Mouse (Mus musculus): ENCODE results near the gene Opcml. TPM values are rescaled to one million over a fixed set of nuclear protein-coding genes. Genes with fewer than 3 reads are reported as not detected.

Opcml gene
- polyA plus RNA-seq, 1 experiment: 0.06 TPM

- Histone ChIP-seq H3K4me3 (ENCODE audit: insufficient read depth, poor library complexity, severe bottlenecking) (no peak overlapping the region), H3K79me3 (ENCODE audit: low read depth) (no peaks in the 10 kb centered on the region), H3ac (ENCODE audit: control insufficient read depth, insufficient read length, low read depth) (no peak overlapping the region), H3K27me3 (ENCODE audit: control insufficient read depth, insufficient read depth, insufficient read length) (no peaks in the 10 kb centered on the region), H3K79me2 (ENCODE audit: control insufficient read depth, insufficient read depth) (no peaks in the 10 kb centered on the region), H3K36me3 (ENCODE audit: control insufficient read depth, insufficient read depth) (no peaks in the 10 kb centered on the region)
- TF ChIP-seq FOSL1 (IDR thresholded peaks at IDR 0.05; ENCODE audit: insufficient read depth, low read length, poor library complexity, severe bottlenecking): no peak
- no peak for TF ChIP-seq MYOD1 (IDR thresholded peaks at IDR 0.05; ENCODE audit: control insufficient read depth, insufficient read length, low read depth)
- TF ChIP-seq MYOG (IDR thresholded peaks at IDR 0.05; ENCODE audit: control insufficient read depth, extremely low read depth, insufficient read length): no peak
- TF ChIP-seq CTCF (IDR thresholded peaks at IDR 0.05; ENCODE audit: control insufficient read depth, insufficient read depth, insufficient read length): no peak
- no peak for TF ChIP-seq MAX (IDR thresholded peaks at IDR 0.05)
- no peak for TF ChIP-seq USF1 (IDR thresholded peaks at IDR 0.05; ENCODE audit: low read depth)
- no peak for TF ChIP-seq CEBPB (IDR thresholded peaks at IDR 0.05; ENCODE audit: low read depth)
Measured at GRCm38 (mm10) chr9:28536637-28537036, 746.1 kb downstream of the Opcml start.

DNA sequence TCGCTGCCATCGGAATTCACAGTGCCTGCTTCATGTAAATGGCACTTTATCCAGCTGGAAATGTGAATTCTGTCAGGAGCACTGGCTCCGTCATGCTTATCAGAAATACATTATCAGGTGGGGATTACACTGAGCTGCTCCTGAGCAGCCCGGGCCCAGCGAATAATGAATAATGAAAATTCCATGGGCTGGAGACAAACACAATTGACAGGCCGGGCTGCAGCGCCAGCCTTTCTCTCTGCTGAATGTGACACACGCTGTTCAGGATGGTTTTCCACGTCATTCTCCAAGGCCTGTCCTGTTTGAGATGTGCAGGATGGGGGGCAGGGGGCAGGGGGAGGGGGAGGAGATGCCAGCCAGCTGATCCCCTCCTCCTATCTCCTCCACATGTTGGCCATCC, 757.6 kb downstream of the Opcml start:
- H3K79me3 ChIP-seq (ENCODE audit: low read depth): no peaks in the 10 kb centered on the region
- H3ac ChIP-seq (ENCODE audit: control insufficient read depth, insufficient read length, low read depth): no peak overlapping the region
- no peak for TF ChIP-seq FOSL1 (IDR thresholded peaks at IDR 0.05; ENCODE audit: insufficient read depth, low read length, poor library complexity, severe bottlenecking)
- TF ChIP-seq CEBPB (IDR thresholded peaks at IDR 0.05; ENCODE audit: low read depth): no peak
- no peak for TF ChIP-seq MYOD1 (IDR thresholded peaks at IDR 0.05; ENCODE audit: control insufficient read depth, insufficient read length, low read depth)
- TF ChIP-seq CTCF (IDR thresholded peaks at IDR 0.05; ENCODE audit: control insufficient read depth, insufficient read depth, insufficient read length): no peak
- no peak for TF ChIP-seq MAX (IDR thresholded peaks at IDR 0.05)
- no peak for TF ChIP-seq USF1 (IDR thresholded peaks at IDR 0.05; ENCODE audit: low read depth)
- TF ChIP-seq MYOG (IDR thresholded peaks at IDR 0.05; ENCODE audit: control insufficient read depth, extremely low read depth, insufficient read length): no peak
- no peaks in the 10 kb centered on the region for H3K79me2 ChIP-seq (ENCODE audit: control insufficient read depth, insufficient read depth)
- H3K4me3 ChIP-seq (ENCODE audit: insufficient read depth, poor library complexity, severe bottlenecking): no peak overlapping the region
- H3K36me3 ChIP-seq (ENCODE audit: control insufficient read depth, insufficient read depth): no peaks in the 10 kb centered on the region
- no peaks in the 10 kb centered on the region for H3K27me3 ChIP-seq (ENCODE audit: control insufficient read depth, insufficient read depth, insufficient read length)

- Histone ChIP-seq H3K36me3 (ENCODE audit: control insufficient read depth, insufficient read depth) (no peaks in the 10 kb centered on the region), H3K79me2 (ENCODE audit: control insufficient read depth, insufficient read depth) (no peaks in the 10 kb centered on the region), H3K79me3 (ENCODE audit: low read depth) (no peaks in the 10 kb centered on the region), H3K27me3 (ENCODE audit: control insufficient read depth, insufficient read depth, insufficient read length) (no peaks in the 10 kb centered on the region), H3ac (ENCODE audit: control insufficient read depth, insufficient read length, low read depth) (no peak overlapping the region), H3K4me3 (ENCODE audit: insufficient read depth, poor library complexity, severe bottlenecking) (no peak overlapping the region)
- TF ChIP-seq USF1 (IDR thresholded peaks at IDR 0.05; ENCODE audit: low read depth) (no peak), CEBPB (IDR thresholded peaks at IDR 0.05; ENCODE audit: low read depth) (peak; percentile 72)
Measured at GRCm38 (mm10) chr9:28552387-28553182, 762.0 kb downstream of the Opcml start.

DNA sequence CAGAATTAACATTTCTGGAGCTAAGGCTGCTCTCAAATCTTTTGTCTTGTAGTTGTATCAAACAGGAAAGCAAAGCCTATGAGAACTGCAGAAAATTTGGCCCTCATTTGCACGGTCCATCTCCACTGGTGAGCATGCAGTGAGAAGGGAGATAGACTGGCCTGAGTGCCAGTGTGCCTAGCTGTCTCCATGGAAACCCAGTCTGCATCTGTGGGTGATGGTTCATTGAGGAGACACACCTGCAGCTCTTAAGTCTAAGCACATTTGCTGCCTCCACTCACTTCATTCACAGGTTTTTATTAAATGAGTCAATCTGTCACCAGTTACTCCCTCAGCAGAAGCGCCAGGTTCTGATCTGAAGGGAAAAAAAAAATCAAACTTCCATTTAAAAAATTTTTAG, 768.1 kb downstream of the Opcml start:
- H3K36me3 ChIP-seq (ENCODE audit: control insufficient read depth, insufficient read depth): no peaks in the 10 kb centered on the region
- H3K27me3 ChIP-seq (ENCODE audit: control insufficient read depth, insufficient read depth, insufficient read length): no peaks in the 10 kb centered on the region
- TF ChIP-seq MYOD1 (IDR thresholded peaks at IDR 0.05; ENCODE audit: control insufficient read depth, insufficient read length, low read depth) (no peak), MYOG (IDR thresholded peaks at IDR 0.05; ENCODE audit: control insufficient read depth, extremely low read depth, insufficient read length) (no peak), USF1 (IDR thresholded peaks at IDR 0.05; ENCODE audit: low read depth) (no peak), MAX (IDR thresholded peaks at IDR 0.05) (no peak), CEBPB (IDR thresholded peaks at IDR 0.05; ENCODE audit: low read depth) (no peak), FOSL1 (IDR thresholded peaks at IDR 0.05; ENCODE audit: insufficient read depth, low read length, poor library complexity, severe bottlenecking) (no peak), CTCF (IDR thresholded peaks at IDR 0.05; ENCODE audit: control insufficient read depth, insufficient read depth, insufficient read length) (no peak)
- no peak overlapping the region for H3K4me3 ChIP-seq (ENCODE audit: insufficient read depth, poor library complexity, severe bottlenecking)
- H3ac ChIP-seq (ENCODE audit: control insufficient read depth, insufficient read length, low read depth): no peak overlapping the region
- no peaks in the 10 kb centered on the region for H3K79me3 ChIP-seq (ENCODE audit: low read depth)
- H3K79me2 ChIP-seq (ENCODE audit: control insufficient read depth, insufficient read depth): no peaks in the 10 kb centered on the region

GRCm38 (mm10) chr9:28561761-28562160, 771.2 kb downstream of the Opcml start:
- no peaks in the 10 kb centered on the region for H3K36me3 ChIP-seq (ENCODE audit: control insufficient read depth, insufficient read depth)
- H3ac ChIP-seq (ENCODE audit: control insufficient read depth, insufficient read length, low read depth): no peak overlapping the region
- H3K4me3 ChIP-seq (ENCODE audit: insufficient read depth, poor library complexity, severe bottlenecking): no peak overlapping the region
- no peaks in the 10 kb centered on the region for H3K79me2 ChIP-seq (ENCODE audit: control insufficient read depth, insufficient read depth)
- TF ChIP-seq CTCF (IDR thresholded peaks at IDR 0.05; ENCODE audit: control insufficient read depth, insufficient read depth, insufficient read length) (no peak), CEBPB (IDR thresholded peaks at IDR 0.05; ENCODE audit: low read depth) (no peak), USF1 (IDR thresholded peaks at IDR 0.05; ENCODE audit: low read depth) (no peak), MYOD1 (IDR thresholded peaks at IDR 0.05; ENCODE audit: control insufficient read depth, insufficient read length, low read depth) (no peak), MYOG (IDR thresholded peaks at IDR 0.05; ENCODE audit: control insufficient read depth, extremely low read depth, insufficient read length) (no peak), FOSL1 (IDR thresholded peaks at IDR 0.05; ENCODE audit: insufficient read depth, low read length, poor library complexity, severe bottlenecking) (no peak), MAX (IDR thresholded peaks at IDR 0.05) (no peak)
- H3K27me3 ChIP-seq (ENCODE audit: control insufficient read depth, insufficient read depth, insufficient read length): no peaks in the 10 kb centered on the region
- no peaks in the 10 kb centered on the region for H3K79me3 ChIP-seq (ENCODE audit: low read depth)
